Mouse (Mus musculus) forebrain, embryonic 10.5 days (tissue): ENCODE measurements at regions not wholly inside any gene's neighbourhood (a gene's known extent, or its start where the extent isn't known, plus 50 kb on each side); places are given as distances from the start of the nearest gene placed in this dataset.
A peak's percentile ranks its signal among the peaks of the same experiment; 100 is the strongest.

ENCODE experiments used
- DNase-seq: peaks from one replicate; pipeline ENCODE4 v3.0.0-alpha.2; 2017; ENCODE audit warnings: low spot score; ENCODE audit errors: extremely low spot score
- H3K27ac ChIP-seq: fragments of 300-500 bp; sonication (generic); 2 replicates; pipeline ENCODE4 v1.5.1; 2016; ENCODE audit warnings: mild to moderate bottlenecking
- H3K27me3 ChIP-seq: fragments of 300-500 bp; sonication (generic); 2 replicates; pipeline ENCODE4 v1.6.1; 2016; ENCODE audit warnings: mild to moderate bottlenecking; ENCODE audit not compliant: poor library complexity, severe bottlenecking
- H3K36me3 ChIP-seq: fragments of 300-500 bp; sonication (generic); replicated peaks from 2 replicates; pipeline ENCODE4 v1.6.1; 2016; ENCODE audit warnings: mild to moderate bottlenecking, moderate library complexity
- H3K4me1 ChIP-seq: fragments of 300-500 bp; sonication (generic); 2 replicates; pipeline ENCODE4 v1.6.1; 2016
- H3K4me3 ChIP-seq: fragments of 300-500 bp; sonication (generic); 2 replicates; pipeline ENCODE4 v1.5.1; 2016; ENCODE audit warnings: mild to moderate bottlenecking, moderate library complexity
- H3K9me3 ChIP-seq: fragments of 300-500 bp; sonication (generic); 2 replicates; pipeline ENCODE4 v1.6.1; 2016; ENCODE audit warnings: mild to moderate bottlenecking, moderate library complexity
- WGBS: fragments of 180-500 bp; shearing (Covaris S2); methylation state at CpG from one replicate; pipeline ENCODE4 v1.1.7; 2016; 5-methylcytosine and 5-hydroxymethylcytosine counted together

DNA sequence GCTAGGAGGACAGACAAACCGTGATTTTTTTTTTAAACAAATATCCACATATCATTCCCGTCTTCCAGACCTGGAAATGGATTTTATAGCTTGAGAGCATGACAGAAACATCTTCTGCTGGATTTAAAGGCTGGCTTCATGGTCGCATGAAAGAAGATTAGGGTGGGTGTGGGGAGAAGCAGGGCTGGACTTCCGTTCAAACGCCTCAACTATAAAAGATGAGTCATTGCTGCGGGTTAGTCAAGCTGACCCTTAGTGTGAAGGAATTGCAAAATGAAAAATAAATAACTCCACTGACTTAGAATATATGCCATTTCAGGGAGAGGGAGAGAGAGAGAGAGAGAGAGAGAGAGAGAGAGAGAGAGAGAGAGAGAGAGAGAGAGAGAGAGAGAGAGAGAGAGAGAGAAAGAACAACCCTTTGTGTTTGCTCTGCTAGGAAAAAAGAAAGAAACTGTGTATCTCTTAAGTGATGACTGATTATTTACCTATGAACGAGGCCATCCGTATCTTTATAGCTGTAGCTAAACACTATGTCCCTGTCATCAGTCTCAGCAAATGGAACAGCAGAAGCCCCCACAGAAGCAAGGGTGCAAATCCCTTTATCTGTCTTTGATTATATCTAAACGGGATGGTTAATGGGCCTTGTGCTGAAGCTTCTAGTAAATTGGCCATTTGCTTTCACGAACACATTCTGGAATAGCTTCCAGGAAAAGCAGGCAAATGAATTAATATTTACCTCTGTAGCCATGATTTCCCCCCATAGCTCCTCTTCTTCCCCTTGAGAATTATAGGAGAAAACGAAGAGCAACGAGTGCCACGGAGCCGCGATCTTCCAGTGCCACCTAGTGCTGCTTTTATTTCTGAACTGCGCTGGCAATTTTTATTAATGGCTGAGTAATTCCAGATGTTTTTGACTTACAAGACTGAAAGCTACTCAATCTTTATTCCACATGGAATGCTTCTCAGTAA, 199.4 kb upstream of the Tacr3 start:
- no peak overlapping the region for H3K27ac ChIP-seq

DNA sequence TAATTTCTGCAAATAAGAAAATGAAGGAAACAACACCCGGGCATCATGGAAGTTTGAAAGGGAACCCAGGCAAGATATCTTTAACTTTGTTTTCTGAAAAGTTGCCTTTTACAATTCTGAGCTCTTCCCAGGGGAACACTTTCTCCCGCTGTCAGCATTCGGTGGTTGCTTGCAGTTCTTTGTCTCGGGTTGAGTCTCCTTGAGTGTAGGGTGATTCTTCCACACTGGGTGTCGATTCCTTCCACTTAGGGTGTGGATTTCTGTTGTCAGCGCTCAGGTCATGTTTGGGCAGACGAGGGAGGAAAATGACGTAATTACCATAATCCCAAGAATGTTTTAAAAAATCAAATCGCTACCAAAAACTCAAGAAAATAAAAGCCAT, 198.7 kb upstream of the Tacr3 start:
- DNase-seq, result no peak
- peaks cover 8% of the 10 kb centered on the region for H3K4me1 ChIP-seq
- H3K36me3 ChIP-seq, result no peaks in the 10 kb centered on the region
- no peak overlapping the region for H3K27ac ChIP-seq
- 58% methylated on average over 9 of the region's 9 CpGs for WGBS
- no peak overlapping the region for H3K4me3 ChIP-seq
- no peaks in the 10 kb centered on the region for H3K27me3 ChIP-seq
- H3K9me3 ChIP-seq, result no peaks in the 10 kb centered on the region

More for the DNA sequence above, 199.4 kb upstream of the Tacr3 start:
- DNase-seq, result peak; percentile 41
- Histone ChIP-seq H3K4me3 (no peak overlapping the region), H3K4me1 (peaks cover 8% of the 10 kb centered on the region), H3K9me3 (no peaks in the 10 kb centered on the region), H3K27me3 (no peaks in the 10 kb centered on the region), H3K36me3 (no peaks in the 10 kb centered on the region)
- WGBS, result 51% methylated on average over 16 of the region's 16 CpGs

DNA sequence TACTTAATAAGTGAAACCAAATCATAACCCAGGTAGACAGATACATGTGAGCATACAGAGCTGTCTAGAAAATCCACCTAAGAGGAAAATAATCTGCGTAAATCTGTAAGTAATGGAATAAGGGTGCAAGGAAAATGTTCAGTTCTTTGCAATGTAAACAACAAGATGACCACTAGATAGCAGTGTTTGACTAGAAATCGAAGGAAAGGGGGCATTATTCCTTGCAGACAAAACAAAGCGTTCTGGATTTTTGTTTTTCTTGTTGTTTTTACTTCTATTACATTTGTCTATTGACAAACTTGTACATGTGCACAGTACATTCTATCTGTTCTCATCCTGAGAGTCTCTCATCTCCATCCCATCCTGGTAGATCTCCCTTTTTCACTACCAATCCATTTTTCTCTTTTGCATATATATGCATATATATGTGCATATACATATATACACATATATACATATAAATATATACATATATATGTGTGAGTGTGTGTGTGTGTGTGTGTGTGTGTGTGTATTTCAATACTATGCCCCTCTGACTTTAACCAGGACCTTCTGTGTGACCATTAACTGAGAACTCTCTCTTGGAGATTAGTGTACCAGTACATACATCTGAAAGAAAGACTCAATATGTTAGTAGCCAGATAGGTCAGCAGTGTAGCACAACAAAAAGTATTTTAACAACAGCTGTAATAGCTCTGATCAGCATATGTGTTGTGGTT, 179.9 kb upstream of the Tacr3 start:
- H3K4me3 ChIP-seq, result no peak overlapping the region
- WGBS, result 66% methylated on average over 3 of the region's 3 CpGs
- H3K4me1 ChIP-seq, result no peaks in the 10 kb centered on the region
- no peak for DNase-seq
- H3K36me3 ChIP-seq, result no peaks in the 10 kb centered on the region
- H3K27ac ChIP-seq, result no peak overlapping the region
- no peaks in the 10 kb centered on the region for H3K27me3 ChIP-seq
- H3K9me3 ChIP-seq, result no peaks in the 10 kb centered on the region

DNA sequence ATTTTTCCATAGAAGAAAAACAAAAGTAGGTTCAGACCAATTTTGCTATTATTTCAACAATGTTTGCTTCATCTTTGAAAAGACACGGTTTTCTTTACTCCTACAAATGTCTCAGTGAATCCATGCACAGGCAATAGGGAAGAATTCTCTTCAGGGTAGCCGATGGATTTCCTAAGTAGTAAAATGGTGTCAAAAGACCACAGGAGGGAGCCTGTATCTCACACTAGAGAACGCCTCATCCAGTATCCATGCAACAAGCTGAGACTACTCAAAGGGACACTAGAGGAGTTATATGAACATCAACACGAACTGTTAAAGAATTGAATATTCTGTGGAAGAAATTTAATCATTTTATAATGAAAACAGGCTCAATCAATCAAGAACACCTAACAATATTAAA, 174.8 kb upstream of the Tacr3 start:
- no peaks in the 10 kb centered on the region for H3K36me3 ChIP-seq
- no peak overlapping the region for H3K27ac ChIP-seq
- H3K27me3 ChIP-seq, result no peaks in the 10 kb centered on the region
- H3K4me3 ChIP-seq, result no peak overlapping the region
- no peak for DNase-seq
- WGBS, result 49% methylated on average over 4 of the region's 4 CpGs
- H3K9me3 ChIP-seq, result no peaks in the 10 kb centered on the region
- no peaks in the 10 kb centered on the region for H3K4me1 ChIP-seq

DNA sequence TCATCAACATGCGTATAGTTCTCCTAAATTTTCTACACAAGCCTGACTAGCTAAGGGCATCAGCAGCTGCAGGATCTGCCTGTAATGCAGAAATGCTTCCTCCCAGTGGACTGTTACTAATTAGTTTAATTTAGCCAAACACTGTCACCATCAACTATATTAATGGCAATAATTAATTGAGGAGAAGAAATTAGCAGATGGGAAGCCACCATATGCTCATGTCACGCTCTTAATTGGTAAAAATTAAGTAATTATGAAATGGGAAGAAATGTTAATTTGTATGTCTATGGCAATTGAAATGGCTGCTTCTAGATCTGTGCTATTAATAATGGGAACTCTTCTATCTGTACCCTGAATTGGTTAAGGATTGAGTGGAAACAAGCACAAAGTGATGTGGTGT, 133.9 kb upstream of the Tacr3 start:
- H3K4me3 ChIP-seq, result no peak overlapping the region
- 96% methylated on average over 2 of the region's 2 CpGs for whole genome bisulfite sequencing
- H3K9me3 ChIP-seq, result no peaks in the 10 kb centered on the region
- H3K36me3 ChIP-seq, result no peaks in the 10 kb centered on the region
- H3K27me3 ChIP-seq, result no peaks in the 10 kb centered on the region
- DNase-seq, result no peak
- H3K27ac ChIP-seq, result no peak overlapping the region
- no peaks in the 10 kb centered on the region for H3K4me1 ChIP-seq

DNA sequence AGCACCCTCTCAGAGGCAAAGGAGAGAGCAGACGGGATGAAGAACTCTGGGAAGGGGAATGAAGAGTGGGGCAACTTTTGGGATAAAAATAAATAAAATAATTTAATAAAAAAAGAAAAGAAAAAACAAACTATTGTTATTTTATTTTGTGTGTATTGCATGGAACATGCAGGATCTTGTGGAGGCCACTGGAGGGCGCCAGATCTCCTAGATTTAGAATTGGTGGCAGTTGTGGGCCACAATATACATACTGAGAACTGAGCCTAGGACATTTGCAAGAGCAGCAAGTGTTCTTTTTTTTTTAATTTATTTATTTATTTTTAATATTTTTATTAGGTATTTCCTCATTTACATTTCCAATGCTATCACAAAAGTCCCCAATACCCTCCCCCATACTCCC, 110.2 kb upstream of the Tacr3 start:
- WGBS, result 26% methylated on average over 2 of the region's 2 CpGs
- Histone ChIP-seq H3K9me3 (no peaks in the 10 kb centered on the region), H3K27ac (no peak overlapping the region), H3K27me3 (no peaks in the 10 kb centered on the region), H3K4me1 (no peaks in the 10 kb centered on the region), H3K36me3 (no peaks in the 10 kb centered on the region), H3K4me3 (no peak overlapping the region)
- no peak for DNase-seq

DNA sequence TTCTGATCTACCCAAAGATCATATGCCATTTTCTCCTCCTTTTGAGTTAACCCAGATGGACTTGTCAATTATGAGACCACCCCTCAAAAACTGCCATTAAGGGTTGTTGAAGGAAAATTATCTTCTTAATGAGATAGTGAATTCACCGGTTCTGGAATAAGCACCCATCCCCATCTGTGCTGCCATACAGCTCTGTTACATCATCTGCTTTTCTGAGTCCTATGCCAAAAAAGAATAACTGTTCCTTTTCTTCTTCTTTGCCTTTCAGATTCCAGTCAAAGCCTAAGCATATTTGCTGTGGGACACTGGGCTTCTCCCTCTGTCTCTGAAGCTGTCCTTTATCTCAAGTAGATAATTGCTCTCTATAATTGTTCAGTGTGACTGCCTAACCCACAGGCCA, 93.1 kb upstream of the Tacr3 start:
- H3K27me3 ChIP-seq, result no peaks in the 10 kb centered on the region
- 74% methylated on average over 1 of the region's 1 CpGs for WGBS

DNA sequence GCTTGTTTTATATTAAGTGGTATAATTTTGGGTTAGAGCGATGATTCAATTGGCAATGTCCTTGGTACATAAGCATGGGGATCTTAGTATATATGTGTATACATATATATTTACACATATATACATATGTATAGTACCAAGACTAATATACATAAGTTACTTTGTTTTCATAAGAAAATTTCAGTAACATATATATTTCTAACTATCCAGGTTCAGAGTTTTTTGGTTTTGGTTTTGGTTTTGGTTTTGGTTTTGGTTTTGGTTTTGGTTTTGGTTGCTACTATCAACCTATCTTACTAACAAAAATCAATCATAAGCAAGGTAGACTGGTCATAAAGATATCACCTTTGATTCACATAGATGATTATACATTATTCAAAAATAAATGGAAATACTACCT, 67.7 kb upstream of the Tacr3 start:
- DNase-seq, result no peak
- H3K27ac ChIP-seq, result no peak overlapping the region
- H3K27me3 ChIP-seq, result no peaks in the 10 kb centered on the region
- no peaks in the 10 kb centered on the region for H3K4me1 ChIP-seq
- H3K36me3 ChIP-seq, result no peaks in the 10 kb centered on the region
- H3K9me3 ChIP-seq, result no peaks in the 10 kb centered on the region
- no peak overlapping the region for H3K4me3 ChIP-seq
- 96% methylated on average over 1 of the region's 1 CpGs for WGBS

More for the DNA sequence above, 93.1 kb upstream of the Tacr3 start:
- Histone ChIP-seq H3K27ac (no peak overlapping the region), H3K4me3 (no peak overlapping the region), H3K4me1 (no peaks in the 10 kb centered on the region), H3K36me3 (no peaks in the 10 kb centered on the region), H3K9me3 (no peaks in the 10 kb centered on the region)
- no peak for DNase-seq

DNA sequence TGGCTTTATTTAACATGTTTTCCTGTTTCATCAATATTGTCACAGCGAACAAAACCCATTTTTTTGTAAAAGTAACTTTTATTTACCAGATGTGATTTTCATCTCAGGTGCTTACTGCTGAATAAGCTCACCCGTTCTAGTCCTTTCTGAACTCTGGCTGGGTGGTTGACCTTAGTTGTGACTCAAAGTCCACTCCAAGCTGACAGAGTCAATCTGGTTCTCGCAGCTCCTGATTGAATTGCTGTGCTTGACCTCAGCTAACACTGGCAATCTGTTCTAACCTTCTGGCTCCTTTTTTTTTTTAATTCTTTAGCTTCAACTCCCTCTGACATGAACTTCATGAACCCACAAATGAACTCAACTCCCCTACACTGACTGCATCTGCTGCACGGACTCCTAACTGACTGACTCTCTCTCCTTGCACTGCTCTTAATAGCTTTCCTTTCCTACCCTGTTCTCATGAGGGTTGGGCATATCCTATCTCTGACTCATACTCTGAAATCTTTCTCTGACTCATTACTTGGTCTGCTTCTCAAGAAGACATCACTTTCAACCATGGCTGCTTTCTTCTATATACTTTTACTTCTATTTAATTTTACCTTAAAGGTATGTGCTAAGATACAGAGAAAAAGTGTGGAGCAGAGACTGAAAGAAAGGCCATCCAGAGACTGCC, 65.4 kb upstream of the Tacr3 start:
- WGBS, result 88% methylated on average over 4 of the region's 4 CpGs
- no peak overlapping the region for H3K27ac ChIP-seq
- H3K9me3 ChIP-seq, result no peaks in the 10 kb centered on the region
- H3K4me1 ChIP-seq, result no peaks in the 10 kb centered on the region
- no peak for DNase-seq
- no peaks in the 10 kb centered on the region for H3K36me3 ChIP-seq
- H3K27me3 ChIP-seq, result no peaks in the 10 kb centered on the region
- H3K4me3 ChIP-seq, result no peak overlapping the region
